ENCODE assay signal across 8 mouse cellular contexts in the genomic region with DNA sequence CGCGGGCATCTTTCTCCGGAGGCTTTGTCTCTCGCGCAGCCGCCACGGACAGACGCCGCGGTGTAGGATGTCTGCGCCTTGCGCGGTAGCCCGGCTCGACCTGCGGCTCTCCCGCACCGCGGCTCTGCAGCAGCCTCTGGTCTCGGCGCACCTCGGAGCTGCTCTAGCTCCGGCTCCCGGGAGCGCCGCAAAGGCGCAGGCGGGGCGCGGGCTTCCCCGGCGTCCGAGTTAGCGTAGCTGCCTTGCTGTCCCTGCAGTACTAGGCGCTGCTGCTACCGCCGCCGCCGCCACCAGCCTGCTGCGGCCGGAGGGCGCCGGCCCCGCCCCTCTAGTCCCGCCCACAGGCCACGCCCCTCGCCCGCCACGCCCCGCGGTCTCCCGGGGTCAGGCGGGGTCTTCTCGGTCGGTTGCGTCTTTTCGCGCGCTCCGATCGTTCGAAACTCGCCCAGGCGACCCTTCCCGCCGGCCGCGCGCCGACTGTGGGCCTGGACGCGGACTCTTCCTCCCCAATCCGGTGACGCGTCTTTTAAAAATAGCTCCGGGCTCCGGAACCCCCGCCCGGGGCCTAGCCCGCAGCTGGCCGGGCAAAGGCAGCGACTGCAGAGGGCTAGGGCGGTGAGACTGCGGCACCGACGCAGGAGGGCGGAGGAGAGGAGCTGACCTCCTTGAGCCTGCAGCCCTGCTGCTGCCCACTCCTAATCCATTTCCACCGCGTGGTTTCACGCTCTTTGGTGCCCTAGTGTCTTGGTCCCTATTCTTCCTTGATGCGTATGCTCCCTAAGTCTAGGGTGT. TPM values are rescaled to one million over a fixed set of nuclear protein-coding genes. Genes with fewer than 3 reads are reported as not detected.
DNase-seq lines count a peak whose midpoint lies in the region; ATAC-seq lines count a peak whose summit lies in the region.

TSS of gene Arl4c (minus strand) at position 352 of the 792 bp plus-strand sequence.

- H3K4me3 ChIP-seq in intestine, embryonic 16.5 days (ENCODE audit: low read length): peak within 1 kb of the TSS; percentile 77
- peak within 1 kb of the TSS; percentile 96 for H3K4me3 ChIP-seq in midbrain, embryonic 10.5 days

- H3K27ac ChIP-seq in intestine, embryonic 16.5 days (ENCODE audit: low read length): peak within 1 kb of the TSS; percentile 82
- H3K27ac ChIP-seq in midbrain, embryonic 10.5 days (replicated peaks): peak within 1 kb of the TSS; percentile 98

- DNase-seq in adrenal gland, adult 2 months: peak; percentile 93
- peak; percentile 91 for DNase-seq in embryo, embryonic 11 days
- no peak for DNase-seq in gonadal fat pad, adult 2 months (ENCODE audit: low read depth)
- peak; percentile 81 for DNase-seq in left cerebral cortex, postnatal 4 days
- peak; percentile 94 for DNase-seq in midbrain, embryonic 10.5 days (ENCODE audit: low spot score)
- DNase-seq in right cerebral cortex, postnatal 36 days (ENCODE audit: low spot score in 2 of 2): peak; percentile 58 to 67
- DNase-seq in MN1 (ENCODE audit: low spot score): no peak

- H3K27me3 ChIP-seq in intestine, embryonic 16.5 days (replicated peaks; ENCODE audit: control insufficient read depth, insufficient read depth, low read length): no peaks in the 10 kb centered on the region
- H3K27me3 ChIP-seq in midbrain, embryonic 10.5 days (ENCODE audit: low read depth, poor library complexity, severe bottlenecking): peaks cover 22% of the 10 kb centered on the region

- peak within 1 kb of the TSS; percentile 96 for H3K4me2 ChIP-seq in intestine, embryonic 16.5 days (ENCODE audit: low read depth, low read length)

- no peaks in the 10 kb centered on the region for H3K36me3 ChIP-seq in intestine, embryonic 16.5 days (ENCODE audit: control insufficient read depth, insufficient read depth, low read length)
- H3K36me3 ChIP-seq in midbrain, embryonic 10.5 days: peaks cover 15% of the 10 kb centered on the region

- ATAC-seq in intestine, embryonic 16.5 days: peak; percentile 93

- WGBS in intestine, embryonic 16.5 days: 2% methylated on average over 84 of the region's 91 CpGs
- WGBS in midbrain, embryonic 10.5 days: under 1% methylated on average over 91 of the region's 91 CpGs

- peaks cover 17% of the 10 kb centered on the region for H3K4me1 ChIP-seq in intestine, embryonic 16.5 days (ENCODE audit: control insufficient read depth, insufficient read depth, low read length)
- peaks cover 55% of the 10 kb centered on the region for H3K4me1 ChIP-seq in midbrain, embryonic 10.5 days

- no peaks in the 10 kb centered on the region for H3K9me3 ChIP-seq in intestine, embryonic 16.5 days (ENCODE audit: control insufficient read depth, low read length)
- H3K9me3 ChIP-seq in midbrain, embryonic 10.5 days (replicated peaks): no peaks in the 10 kb centered on the region

- peak within 1 kb of the TSS; percentile 84 for H3K9ac ChIP-seq in intestine, embryonic 16.5 days (ENCODE audit: low read depth, low read length)

- intact Hi-C loops in left cerebral cortex, postnatal 4 days (cut with DNase I): loop anchor here (5.0 kb wide), 2 partner anchors 150 to 235 kb away; no protein-coding TSS in a partner anchor

RNA-seq across cellular contexts. Expression of gene Arl4c, which starts in this region (rescaled TPM):
- total RNA-seq in adrenal gland, adult 2 months (2021): 10 to 100 TPM in 1 of 2 experiments, 1 to 10 TPM in 1; 7.3 to 14.8 TPM
- 12.3 and 14.3 TPM in 2 replicates for polyA plus RNA-seq in adrenal gland, adult 2 months (2012; rRNA removed)
- 56.6 and 77.3 TPM in 2 replicates for polyA plus RNA-seq in gonadal fat pad, adult 2 months (2012; rRNA removed)
- polyA plus RNA-seq in intestine, embryonic 16.5 days (2015; fragmentation: Nextera tagmentation; extraction: Ambion mirVana): 3.5 and 3.6 TPM in 2 replicates
- 10 to 100 TPM; 82.8 to 83.3 TPM for total RNA-seq in left cerebral cortex, postnatal 4 days (2021)
- polyA plus RNA-seq in midbrain, embryonic 10.5 days (2016; fragmentation: Nextera tagmentation; extraction: Ambion mirVana): 18.6 and 22.4 TPM in 2 replicates

Comparison
In these comparisons a context has a peak if more than half of its experiments do, and no peak if none do; other contexts are left out.
1. RNA of gene Arl4c (total RNA-seq): 82.8 to 83.3 TPM in left cerebral cortex, postnatal 4 days; 7.3 to 14.8 TPM in adrenal gland, adult 2 months; every median in the first group is over 4 times any median in the second.
2. DNase-seq: peak in adrenal gland, adult 2 months (single experiment), embryo, embryonic 11 days (single experiment), left cerebral cortex, postnatal 4 days (single experiment), midbrain, embryonic 10.5 days (single experiment) and right cerebral cortex, postnatal 36 days (2 of 2); none in gonadal fat pad, adult 2 months (single experiment) and MN1 (single experiment).